Mouse (Mus musculus): Measurements from ENCODE around the gene Med13.

Med13 gene

GRCm38 (mm10) chr11:86291714-86292113 lies 65.7 kb downstream of the Med13 start:
- no peak for DNase-seq (ENCODE audit: low spot score)

GRCm38 (mm10) chr11:86285729-86286128 lies 71.7 kb downstream of the Med13 start:
- no peak for DNase-seq (ENCODE audit: low spot score)

- DNase-seq (ENCODE audit: low spot score) = no peak
Measured at GRCm38 (mm10) chr11:86278442-86279102, 78.8 kb downstream of the Med13 start.

- DNase-seq (ENCODE audit: low spot score) = peak; percentile 88
Measured at GRCm38 (mm10) chr11:86257460-86258076, 99.8 kb downstream of the Med13 start, which contains the start of gene Ints2. TSS of gene Ints2 (minus strand) at chr11:86257575.

GRCm38 (mm10) chr11:86257054-86257453 lies 100.3 kb downstream of the Med13 start:
- DNase-seq (ENCODE audit: low spot score) = no peak

- DNase-seq (ENCODE audit: low spot score) = no peak
Measured at GRCm38 (mm10) chr11:86253342-86253741, 104.1 kb downstream of the Med13 start.

- DNase-seq (ENCODE audit: low spot score) = no peak
Measured at GRCm38 (mm10) chr11:86232446-86232845, 125.0 kb downstream of the Med13 start.

GRCm38 (mm10) chr11:86231781-86232350 lies 125.5 kb downstream of the Med13 start:
- DNase-seq (ENCODE audit: low spot score) = no peak

GRCm38 (mm10) chr11:86226646-86227180 lies 130.7 kb downstream of the Med13 start:
- no peak for DNase-seq (ENCODE audit: low spot score)

GRCm38 (mm10) chr11:86225761-86226160 lies 131.6 kb downstream of the Med13 start:
- no peak for DNase-seq (ENCODE audit: low spot score)
